Comparison of ENCODE assay signal across 8 mouse cellular contexts in the genomic region with DNA sequence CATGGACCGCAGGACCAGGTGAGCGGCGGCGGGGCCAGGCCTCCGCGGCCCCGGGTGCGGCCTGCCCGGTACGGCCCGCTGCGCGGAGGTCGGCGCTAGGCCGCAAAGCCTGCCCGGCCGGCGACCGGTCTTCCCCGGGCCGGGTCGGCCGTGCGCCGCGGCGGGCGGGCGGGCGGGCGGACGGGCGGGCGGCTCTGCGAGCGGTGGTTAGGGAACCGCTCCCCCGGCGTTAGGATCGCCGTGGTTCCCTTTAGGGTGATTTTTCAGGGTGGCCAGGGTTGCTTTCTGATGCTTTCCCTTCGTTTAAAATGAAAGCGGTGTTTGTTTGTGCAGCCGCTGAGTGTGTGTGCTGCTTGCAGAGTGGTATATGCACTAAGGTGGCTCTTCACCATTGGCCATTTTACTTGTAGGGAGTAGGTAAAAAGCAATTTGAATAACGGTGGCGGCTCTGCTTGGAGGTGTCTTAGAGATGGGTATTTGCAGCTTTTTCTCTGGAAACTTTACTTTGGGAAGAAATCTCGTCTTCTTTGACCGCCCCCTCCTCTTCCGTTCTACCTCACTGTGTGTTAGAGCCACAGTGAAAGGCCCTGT. TPM values are rescaled to one million over a fixed set of nuclear protein-coding genes. Genes with fewer than 3 reads are reported as not detected.
DNase-seq lines count a peak whose midpoint lies in the region; ATAC-seq and TF ChIP-seq lines count a peak whose summit lies in the region.

No protein-coding gene starts in this region.

- peak overlapping the region; percentile 84 for H3K4me3 ChIP-seq in embryonic facial prominence, embryonic 11.5 days (ENCODE audit: low read depth, low read length)
- H3K4me3 ChIP-seq in heart, embryonic 12.5 days = peak overlapping the region; percentile 90
- peak overlapping the region; percentile 81 for H3K4me3 ChIP-seq in kidney, embryonic 16.5 days (ENCODE audit: low read length)
- H3K4me3 ChIP-seq in lung, postnatal 0 days (ENCODE audit: low read depth, low read length) = peak overlapping the region; percentile 86

- peak; percentile 88 for ATAC-seq in embryonic facial prominence, embryonic 11.5 days (replicated peaks; ENCODE audit: insufficient number of reproducible peaks, low FRiP score, low TSS enrichment, low read depth)
- peak; percentile 84 for ATAC-seq in heart, embryonic 12.5 days (ENCODE audit: insufficient number of reproducible peaks, low FRiP score)
- ATAC-seq in kidney, embryonic 16.5 days (ENCODE audit: low FRiP score, low TSS enrichment) = peak; percentile 88
- ATAC-seq in lung, postnatal 0 days = peak; percentile 83
- no peak for ATAC-seq in monocyte, adult 5-6 weeks (replicated peaks; ENCODE audit: insufficient number of reproducible peaks, low FRiP score, low TSS enrichment, poor library complexity, severe bottlenecking)

- H3K9me3 ChIP-seq in embryonic facial prominence, embryonic 11.5 days (replicated peaks; ENCODE audit: control insufficient read depth, low read length) = no peaks in the 10 kb centered on the region
- H3K9me3 ChIP-seq in heart, embryonic 12.5 days (replicated peaks) = no peaks in the 10 kb centered on the region
- no peaks in the 10 kb centered on the region for H3K9me3 ChIP-seq in kidney, embryonic 16.5 days (ENCODE audit: low read length)
- no peaks in the 10 kb centered on the region for H3K9me3 ChIP-seq in lung, postnatal 0 days (ENCODE audit: low read length)

- H3K4me1 ChIP-seq in embryonic facial prominence, embryonic 11.5 days (ENCODE audit: control insufficient read depth, insufficient read depth, low read length) = no peaks in the 10 kb centered on the region
- H3K4me1 ChIP-seq in heart, embryonic 12.5 days (replicated peaks) = peaks cover 22% of the 10 kb centered on the region
- H3K4me1 ChIP-seq in kidney, embryonic 16.5 days (ENCODE audit: insufficient read depth, low read length) = peaks cover 11% of the 10 kb centered on the region; the same call in 1 of the 2 replicates
- H3K4me1 ChIP-seq in lung, postnatal 0 days (ENCODE audit: insufficient read depth, low read depth, low read length) = no peaks in the 10 kb centered on the region

- H3K27me3 ChIP-seq in embryonic facial prominence, embryonic 11.5 days (ENCODE audit: control insufficient read depth, insufficient read depth, low read length) = no peaks in the 10 kb centered on the region
- no peaks in the 10 kb centered on the region for H3K27me3 ChIP-seq in heart, embryonic 12.5 days (replicated peaks)
- no peaks in the 10 kb centered on the region for H3K27me3 ChIP-seq in kidney, embryonic 16.5 days (ENCODE audit: insufficient read depth, low read length)
- H3K27me3 ChIP-seq in lung, postnatal 0 days (replicated peaks; ENCODE audit: insufficient read depth, low read length) = no peaks in the 10 kb centered on the region

- peak overlapping the region; percentile 90 for H3K9ac ChIP-seq in embryonic facial prominence, embryonic 11.5 days (replicated peaks; ENCODE audit: low read length)
- peak overlapping the region; percentile 96 for H3K9ac ChIP-seq in heart, embryonic 12.5 days
- peak overlapping the region; percentile 96 for H3K9ac ChIP-seq in kidney, embryonic 16.5 days (replicated peaks; ENCODE audit: low read length)
- peak overlapping the region; percentile 89 for H3K9ac ChIP-seq in lung, postnatal 0 days (replicated peaks; ENCODE audit: low read depth)

- peak; percentile 68 for DNase-seq in CD4-positive, CD25-positive, alpha-beta regulatory T cell, adult 2 months (ENCODE audit: low read depth, low spot score)
- DNase-seq in R1 (ENCODE audit: low read depth, low spot score) = peak; percentile 76
- DNase-seq in embryonic facial prominence, embryonic 11.5 days (ENCODE audit: low spot score) = peak; percentile 47
- peak; percentile 59 for DNase-seq in lung, postnatal 0 days (ENCODE audit: low spot score)
- peak; percentile 29 for DNase-seq in ovary, postnatal 14 days (ENCODE audit: low spot score)

- no peaks in the 10 kb centered on the region for H3K36me3 ChIP-seq in embryonic facial prominence, embryonic 11.5 days (replicated peaks; ENCODE audit: control insufficient read depth, insufficient read depth, low read depth, low read length)
- H3K36me3 ChIP-seq in heart, embryonic 12.5 days = peaks cover 13% of the 10 kb centered on the region; the same call in 1 of the 2 replicates
- H3K36me3 ChIP-seq in kidney, embryonic 16.5 days (ENCODE audit: insufficient read depth, low read length) = no peaks in the 10 kb centered on the region
- H3K36me3 ChIP-seq in lung, postnatal 0 days (ENCODE audit: insufficient read depth, low read length) = no peaks in the 10 kb centered on the region

- no peak for TF ChIP-seq CTCF in lung, postnatal 0 days (IDR thresholded peaks at IDR 0.05)

- no peak for TF ChIP-seq EP300 in lung, postnatal 0 days (IDR thresholded peaks at IDR 0.05)

- peak overlapping the region; percentile 47 for H3K27ac ChIP-seq in embryonic facial prominence, embryonic 11.5 days (replicated peaks; ENCODE audit: low read depth, low read length)
- H3K27ac ChIP-seq in heart, embryonic 12.5 days (ENCODE audit: poor library complexity, severe bottlenecking) = peak overlapping the region; percentile 89
- peak overlapping the region; percentile 92 for H3K27ac ChIP-seq in kidney, embryonic 16.5 days (ENCODE audit: low read length)
- H3K27ac ChIP-seq in lung, postnatal 0 days (ENCODE audit: low read length) = peak overlapping the region; percentile 95

- under 1% methylated on average over 44 of the region's 50 CpGs for WGBS in embryonic facial prominence, embryonic 11.5 days
- WGBS in heart, embryonic 12.5 days = under 1% methylated on average over 29 of the region's 50 CpGs
- WGBS in kidney, embryonic 16.5 days = under 1% methylated on average over 37 of the region's 50 CpGs
- WGBS in lung, postnatal 0 days = under 1% methylated on average over 36 of the region's 50 CpGs

- H3K4me2 ChIP-seq in embryonic facial prominence, embryonic 11.5 days (ENCODE audit: low read depth, low read length) = peak overlapping the region; percentile 89
- peak overlapping the region; percentile 74 for H3K4me2 ChIP-seq in heart, embryonic 12.5 days
- H3K4me2 ChIP-seq in kidney, embryonic 16.5 days (replicated peaks; ENCODE audit: low read depth, low read length) = peak overlapping the region; percentile 74
- peak overlapping the region; percentile 85 for H3K4me2 ChIP-seq in lung, postnatal 0 days (replicated peaks; ENCODE audit: low read depth, low read length)

RNA-seq across cellular contexts. Expression of gene Dennd1b, which starts 0.7 kb away (rescaled TPM):
- polyA plus RNA-seq in embryonic facial prominence, embryonic 11.5 days (2014; fragmentation: Nextera tagmentation; extraction: Ambion mirVana) = 7.6 and 7.9 TPM in 2 replicates
- polyA plus RNA-seq in heart, embryonic 12.5 days (2016; fragmentation: Nextera tagmentation; extraction: Ambion mirVana) = 13.0 and 13.9 TPM in 2 replicates
- 7.6 and 8.6 TPM in 2 replicates for polyA plus RNA-seq in kidney, embryonic 16.5 days (2015; fragmentation: Nextera tagmentation; extraction: Ambion mirVana)
- polyA plus RNA-seq in lung, postnatal 0 days (2015; fragmentation: Nextera tagmentation; extraction: Ambion mirVana) = 12.6 and 14.0 TPM in 2 replicates
- 37.3 to 60.9 TPM (median 40.9 TPM) in 3 replicates for total RNA-seq in monocyte, adult 5-6 weeks (2017)
